Mouse (Mus musculus) C2C12 (cell line): Measurements from ENCODE around the gene Mbnl2.

Experiments used
- CTCF ChIP-seq: IDR thresholded peaks from one replicate; pipeline ENCODE4 v1.5.1; 2011; ENCODE audit not compliant: control insufficient read depth, insufficient read depth, insufficient read length
- MAX ChIP-seq: IDR thresholded peaks from one replicate; pipeline ENCODE4 v1.6.1; 2011; ENCODE audit warnings: mild to moderate bottlenecking, control low read depth

DNA sequence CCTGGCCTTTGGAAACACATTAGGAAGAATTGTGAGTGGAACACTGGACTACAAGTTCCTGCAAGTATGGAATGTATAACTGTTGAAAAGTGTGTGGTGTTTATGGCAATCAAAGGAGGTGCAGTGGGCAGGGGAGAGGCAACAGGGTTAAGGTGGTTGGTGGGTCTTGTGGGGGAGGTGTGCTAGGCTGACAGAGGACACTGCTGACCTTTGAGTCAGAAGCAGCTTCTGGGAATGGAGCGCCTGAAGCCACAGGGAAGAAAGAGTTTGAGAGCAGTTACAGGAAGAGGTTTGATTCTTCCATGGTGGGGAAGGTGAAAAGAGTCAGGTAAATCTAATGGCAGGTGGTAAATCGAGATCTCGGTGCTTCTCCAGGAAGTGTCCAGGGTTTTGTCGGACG lies 16.7 kb downstream of the Mbnl2 start:
- TF ChIP-seq CTCF: no peak
- TF ChIP-seq MAX: no peak
